Mouse (Mus musculus): Measurements from ENCODE around the gene Fam219b.
A peak's percentile ranks its signal among the peaks of the same experiment; 100 is the strongest.

Fam219b gene

DNA sequence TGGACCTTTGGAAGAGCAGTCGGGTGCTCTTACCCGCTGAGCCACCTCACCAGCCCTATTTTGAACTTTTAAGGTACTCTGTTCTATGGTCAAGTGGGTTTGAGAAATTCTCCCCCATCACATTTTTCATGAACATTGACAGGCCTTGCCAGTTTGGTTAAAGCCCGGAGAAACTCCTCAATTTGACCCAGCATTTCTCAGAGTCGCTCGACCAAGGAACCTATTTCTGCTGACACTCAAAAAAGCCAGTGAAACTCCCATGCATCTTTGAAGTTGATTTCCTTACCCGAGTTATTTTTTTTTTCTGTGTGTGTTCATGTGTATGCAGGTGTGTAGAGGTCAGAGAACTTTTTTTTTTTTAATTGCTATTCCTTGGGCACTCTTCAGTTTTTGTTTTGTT lies 27.3 kb downstream of the Fam219b start:
- no peak for DNase-seq (ENCODE audit: low spot score)

DNA sequence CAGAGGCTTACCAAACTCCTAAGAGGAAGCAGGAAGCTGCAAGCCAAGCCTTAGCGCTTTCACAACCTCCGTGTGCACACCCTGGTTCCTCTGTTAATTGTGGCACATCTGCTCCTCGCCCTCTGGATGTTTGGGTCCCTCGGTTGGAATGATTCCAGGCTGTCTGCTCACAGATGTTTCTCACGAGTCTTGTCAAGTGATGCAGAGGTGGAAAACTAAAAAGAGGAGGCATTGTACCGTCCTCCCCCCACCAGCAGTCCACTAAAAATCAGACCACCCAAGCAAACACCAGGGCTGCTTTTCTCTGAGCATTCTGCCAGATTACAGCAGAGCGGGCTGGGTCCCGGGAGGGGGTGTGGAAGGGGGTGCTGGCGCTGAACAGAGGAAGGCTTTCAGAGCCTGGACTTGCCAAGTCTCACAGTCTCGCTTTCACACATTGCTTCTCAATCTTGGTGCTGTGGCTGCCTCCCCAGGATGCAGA lies 28.5 kb downstream of the Fam219b start:
- no peak for DNase-seq (ENCODE audit: low spot score)

DNA sequence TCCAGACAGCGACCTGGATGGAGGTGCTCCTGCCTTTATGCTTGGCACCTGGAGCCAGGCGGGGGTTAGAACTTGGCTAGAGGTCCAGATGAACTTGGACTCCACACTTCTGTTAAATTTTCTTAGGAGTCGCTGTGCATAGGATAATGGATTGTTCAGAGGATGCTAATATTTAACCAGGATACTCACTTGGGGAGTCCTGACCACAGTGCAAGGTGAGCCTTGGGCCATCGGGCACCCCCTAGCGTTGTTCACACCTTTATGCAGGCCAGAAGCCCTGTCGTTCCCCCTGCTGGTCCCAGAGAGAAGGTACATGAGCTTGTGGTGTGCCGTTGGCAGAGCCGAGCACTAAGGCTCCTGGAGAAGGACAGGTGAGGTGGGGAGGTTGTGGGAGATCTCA lies 29.5 kb downstream of the Fam219b start:
- DNase-seq (ENCODE audit: low spot score), result no peak

DNA sequence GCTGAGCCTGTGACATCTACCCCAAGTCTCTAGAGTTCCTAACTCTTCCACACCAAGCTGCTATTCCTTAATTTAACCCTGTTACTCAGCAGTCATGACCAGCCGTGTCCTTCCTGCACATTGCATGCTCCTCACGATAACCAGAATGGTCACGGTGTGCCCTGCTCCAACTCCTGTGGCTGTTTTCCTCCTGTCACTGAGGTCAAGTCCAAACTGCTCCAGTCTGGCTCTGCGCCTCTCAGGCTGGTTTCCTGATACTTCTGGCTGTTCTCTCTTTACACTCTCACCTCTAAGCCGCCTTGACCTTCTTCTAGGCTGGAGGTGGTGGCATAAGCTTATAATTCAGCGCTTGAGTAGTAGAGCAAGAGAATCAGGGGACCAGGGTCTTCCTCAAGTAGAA lies 31.2 kb downstream of the Fam219b start:
- DNase-seq (ENCODE audit: low spot score), result no peak

DNA sequence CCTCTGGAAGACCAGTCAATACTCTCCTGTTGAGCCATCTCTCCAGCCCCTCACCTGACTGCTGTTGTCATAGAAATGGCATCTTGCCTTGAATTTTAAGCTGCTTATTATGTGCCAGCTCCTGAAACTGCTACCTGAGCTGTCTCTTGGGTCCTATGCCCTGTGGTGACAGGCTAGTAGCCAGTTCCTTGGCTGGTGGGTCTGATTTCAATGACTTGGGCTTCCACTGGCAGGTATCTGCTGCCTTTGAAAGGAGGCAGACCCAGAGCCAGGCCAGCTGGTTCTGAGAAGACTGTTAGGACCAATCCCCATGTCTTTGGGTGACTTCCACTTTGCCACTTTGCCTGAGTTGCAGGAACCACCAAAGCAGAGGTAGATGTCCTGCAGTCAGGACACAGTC lies 37.1 kb downstream of the Fam219b start:
- DNase-seq (ENCODE audit: low spot score), result no peak

DNA sequence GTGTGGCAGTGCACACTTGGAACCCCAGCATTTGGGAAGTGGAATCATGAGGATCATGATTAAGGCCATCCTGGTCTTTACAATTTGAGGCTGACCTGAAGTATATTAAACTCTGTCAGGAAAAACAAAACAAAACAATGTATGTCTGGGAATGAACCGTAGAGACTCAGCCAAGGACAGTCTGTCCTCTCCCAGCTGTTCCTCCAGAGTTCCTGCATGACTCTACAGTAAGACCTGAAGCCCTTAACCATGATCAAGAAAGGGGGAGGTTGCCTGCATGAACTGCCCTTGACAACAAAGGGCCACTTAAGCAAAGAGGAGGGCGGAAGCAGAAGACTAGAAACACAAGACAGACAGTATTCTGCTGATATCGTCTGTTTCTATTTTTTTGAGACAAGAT lies 38.2 kb downstream of the Fam219b start:
- no peak for DNase-seq (ENCODE audit: low spot score)

DNA sequence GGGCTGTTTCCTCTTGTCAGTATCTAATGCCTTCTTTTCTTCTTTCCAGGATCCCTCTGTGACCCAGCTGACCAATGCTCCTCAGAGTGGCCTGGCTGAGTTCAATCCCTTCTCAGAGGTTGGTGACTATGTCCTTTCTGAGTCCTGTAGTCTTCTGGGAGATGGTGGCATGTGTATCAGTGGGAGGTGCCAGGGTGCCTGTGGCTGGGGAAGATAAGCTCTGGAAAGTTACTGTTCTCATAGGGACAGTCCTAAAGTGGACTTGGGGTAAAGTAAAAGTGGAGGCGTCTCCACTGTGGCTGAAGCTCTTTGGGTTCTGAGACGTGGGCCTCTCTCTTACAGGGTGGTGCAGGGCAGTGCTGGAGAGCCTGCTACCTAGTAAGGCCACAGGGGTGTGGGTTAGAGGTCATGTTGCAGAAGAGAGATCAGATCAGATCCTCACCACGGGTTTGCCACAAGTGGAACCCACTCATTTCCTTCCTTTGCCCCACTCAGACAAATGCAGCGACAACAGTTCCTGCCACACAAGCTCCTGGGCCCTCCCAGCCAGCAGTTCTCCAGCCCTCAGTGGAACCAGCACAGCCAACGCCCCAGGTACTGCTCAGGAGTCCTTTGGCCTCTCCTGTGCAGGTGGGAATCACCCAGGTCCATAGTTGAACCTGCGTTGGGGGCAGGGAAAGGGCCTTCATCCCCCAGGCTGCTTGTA lies 40.0 kb downstream of the Fam219b start:
- no peak for DNase-seq (ENCODE audit: low spot score)

DNA sequence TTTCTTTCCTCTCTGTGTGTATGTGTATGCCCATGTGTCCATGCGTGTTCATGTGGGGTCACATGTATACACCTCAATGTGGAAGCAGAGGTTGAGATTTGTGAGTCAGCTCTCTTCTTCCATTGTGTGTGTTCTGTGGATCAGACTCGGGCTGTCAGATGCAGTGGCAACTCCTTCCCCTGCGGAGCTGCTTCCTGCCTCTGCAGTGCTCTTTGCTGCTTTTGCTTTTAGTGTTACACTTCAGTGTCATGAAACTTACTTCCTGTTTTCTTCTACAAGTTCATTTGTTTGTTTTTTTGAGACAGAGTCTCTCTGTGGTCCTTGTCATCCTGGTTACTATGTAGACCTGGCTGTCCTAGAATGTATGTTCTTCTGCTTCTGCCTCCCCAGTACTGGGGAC lies 47.7 kb downstream of the Fam219b start:
- peak; percentile 31 for DNase-seq (ENCODE audit: low spot score)

DNA sequence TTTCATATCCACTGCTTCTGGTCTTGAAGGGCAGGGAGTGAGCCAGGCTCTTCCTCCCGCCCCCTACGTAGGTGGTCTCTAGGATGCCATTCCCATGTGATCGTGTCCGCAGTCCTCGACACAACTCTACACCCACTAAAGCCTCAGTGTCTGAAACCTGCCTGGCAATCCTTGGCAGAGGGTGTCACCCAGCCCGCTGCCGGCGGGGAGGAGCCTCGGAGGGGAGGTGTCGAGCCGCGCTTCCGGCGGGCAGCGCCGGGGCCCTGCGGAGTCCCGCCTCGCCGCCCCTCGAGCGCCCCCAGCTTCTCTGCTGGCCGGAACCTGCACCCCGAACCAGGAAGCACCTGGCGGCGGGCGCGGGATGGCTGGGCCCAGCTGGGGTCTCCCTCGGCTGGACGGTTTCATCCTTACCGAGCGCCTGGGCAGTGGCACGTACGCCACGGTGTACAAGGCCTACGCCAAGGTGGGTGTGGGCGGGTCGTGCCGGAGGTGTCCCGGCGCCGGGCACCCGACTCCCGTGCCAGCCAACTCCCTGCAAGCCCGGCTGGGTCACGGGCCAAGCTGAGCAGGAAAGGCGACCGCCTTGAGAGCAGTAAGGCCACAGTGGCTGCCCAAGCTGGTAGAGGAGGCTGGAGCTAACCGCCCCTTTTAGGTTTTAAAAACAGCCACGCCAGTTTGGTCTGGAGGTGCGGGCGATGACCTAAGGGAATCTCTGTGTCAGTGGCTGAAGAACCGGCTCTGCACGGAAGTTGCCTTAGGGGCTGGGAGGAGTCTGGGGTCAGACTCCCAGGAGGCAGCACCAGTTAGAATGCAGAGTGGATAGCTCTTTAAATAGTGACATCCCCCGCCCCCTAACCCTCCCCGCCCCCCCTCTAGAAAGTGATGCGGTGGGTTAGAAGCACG lies 52.1 kb downstream of the Fam219b start, which contains the start of gene Ulk3:
Gene Ulk3, plus strand, starts transcription at position 229 of the 903 bp plus-strand sequence.
- DNase-seq (ENCODE audit: low spot score), result peak; percentile 77

DNA sequence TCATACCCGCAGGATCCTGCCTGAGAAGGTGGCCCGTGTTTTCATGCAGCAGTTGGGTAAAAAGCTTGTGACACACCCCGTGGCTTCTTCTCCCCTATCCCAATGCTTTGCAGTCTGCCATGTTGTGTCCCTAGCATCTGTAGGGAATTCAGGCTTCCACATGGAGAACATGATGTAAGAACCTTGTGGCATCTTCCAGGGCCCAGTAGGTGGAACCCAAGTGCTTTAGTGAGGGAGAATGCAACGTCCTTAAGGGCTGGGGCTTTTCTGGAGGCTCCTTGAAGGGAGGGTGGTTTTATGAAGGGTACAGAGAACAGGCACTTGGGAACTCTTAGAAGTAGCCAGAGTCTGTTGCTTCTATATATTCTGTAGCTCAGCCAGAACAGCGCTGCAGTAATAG lies 53.4 kb downstream of the Fam219b start:
- DNase-seq (ENCODE audit: low spot score), result no peak
